Mouse (Mus musculus) cerebellum, adult 11 months (tissue): ENCODE data around the gene Pimreg.

Experiments
- DNase-seq: peaks from one replicate; pipeline ENCODE4 v3.0.0; 2022

Pimreg gene

DNA sequence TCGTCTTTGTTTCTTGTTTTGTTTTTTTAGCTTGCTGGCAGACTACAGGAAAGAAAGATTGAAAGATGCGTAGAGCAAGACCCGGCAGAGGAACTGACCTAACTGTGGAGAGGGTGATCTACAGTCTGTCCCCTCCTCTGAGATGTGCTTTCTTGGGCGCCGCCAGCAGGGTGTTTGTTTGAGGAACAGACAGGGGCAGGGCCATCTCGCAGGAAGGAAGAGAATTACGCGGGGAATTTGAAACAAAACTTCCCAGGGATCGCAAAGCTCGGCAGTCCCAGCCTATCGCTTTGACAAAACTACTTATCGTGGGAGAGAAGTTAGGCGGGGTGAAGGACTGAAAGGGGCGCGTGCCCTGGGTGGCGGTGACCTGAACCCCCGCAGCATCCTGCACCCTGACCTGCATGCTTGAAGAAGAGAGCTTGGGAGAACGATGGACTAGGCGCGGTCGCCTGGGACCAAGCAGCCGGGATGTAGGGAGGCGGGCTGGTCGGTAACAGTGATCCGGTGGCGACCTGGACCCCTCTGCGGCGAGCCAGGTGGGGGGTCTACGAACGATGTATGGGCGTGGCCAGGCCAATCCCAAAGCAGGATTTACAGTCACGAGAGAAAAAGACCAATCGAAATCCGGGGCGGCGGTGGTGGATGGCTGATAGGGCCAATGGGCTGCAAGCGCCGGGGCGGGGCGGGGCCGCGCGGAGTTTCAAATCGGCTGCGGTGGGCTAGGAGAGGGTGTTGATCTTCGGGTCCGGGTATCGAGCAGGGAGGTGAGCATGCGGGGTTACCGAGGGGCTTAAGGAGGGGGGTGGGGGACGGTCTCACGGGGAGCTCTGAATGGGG lies at the start of gene Pimreg:
Pimreg (plus strand) TSS at position 265 of the 840 bp plus-strand sequence.
- peak; percentile 61 for DNase-seq

DNA sequence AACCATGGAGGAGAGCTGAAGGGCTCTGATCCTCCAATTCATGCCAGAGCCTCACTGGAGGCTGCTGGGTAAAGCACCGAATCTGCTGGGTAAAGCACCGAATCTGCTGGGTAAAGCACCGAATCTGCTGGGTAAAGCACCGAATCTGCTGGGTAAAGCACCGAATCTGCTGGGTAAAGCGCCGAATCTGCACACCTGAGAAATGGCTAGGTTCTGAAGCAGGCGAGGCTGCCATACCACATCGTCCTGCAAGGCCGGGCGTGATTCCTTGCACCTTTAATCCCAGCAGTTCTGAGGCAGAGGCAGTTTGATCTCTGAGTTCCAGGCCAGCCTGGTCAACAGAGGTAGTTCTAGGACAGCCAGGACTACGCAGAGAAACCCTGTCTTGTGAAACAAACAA lies 49.4 kb upstream of the Pimreg start:
- DNase-seq, result no peak

DNA sequence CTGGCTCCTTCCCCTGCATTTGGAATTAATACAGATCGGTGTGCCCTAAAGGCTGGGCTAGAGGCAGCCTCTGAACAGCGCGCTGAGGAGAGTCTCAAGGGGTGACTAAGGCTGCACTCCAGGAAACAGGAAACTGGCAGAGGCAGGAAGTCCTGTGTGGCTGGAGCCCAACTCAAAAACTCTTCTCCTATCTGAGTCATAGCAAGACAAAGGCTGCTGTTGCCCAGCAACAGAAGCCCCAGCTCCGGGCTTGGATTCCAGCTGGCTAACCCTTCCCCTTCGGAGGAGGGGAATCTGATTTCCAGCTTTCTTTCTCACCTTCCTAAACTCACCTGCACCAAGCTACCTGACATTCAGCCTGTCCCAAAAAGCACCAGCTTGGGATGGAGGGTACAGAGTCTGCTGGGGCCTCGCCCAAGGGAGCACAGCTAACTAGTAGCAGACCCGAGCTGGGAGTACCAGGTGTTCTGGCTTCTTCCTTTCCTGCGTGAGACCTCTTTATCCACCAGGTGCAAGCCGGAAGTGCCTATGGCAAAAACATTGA lies 45.8 kb upstream of the Pimreg start:
- no peak for DNase-seq

DNA sequence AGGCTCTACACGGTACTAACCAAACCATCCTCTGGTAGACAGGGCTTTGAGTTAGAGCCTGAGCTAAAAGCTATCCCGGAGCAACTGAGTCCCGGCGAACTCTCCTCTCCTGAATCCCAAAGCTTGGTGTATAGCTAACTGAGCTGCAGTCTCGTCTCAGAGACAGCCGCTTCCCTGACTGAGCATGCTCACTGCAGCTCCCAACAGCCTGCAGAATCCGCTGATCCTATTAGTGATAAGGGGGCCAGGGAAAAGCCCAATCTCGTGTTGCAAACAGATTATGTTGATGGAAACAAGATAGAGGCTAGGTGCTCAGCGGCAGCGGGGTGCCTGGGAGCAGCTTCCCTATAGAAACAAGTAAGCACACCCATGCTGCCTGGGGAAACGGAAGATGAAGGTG lies 45.0 kb upstream of the Pimreg start:
- DNase-seq, result no peak

DNA sequence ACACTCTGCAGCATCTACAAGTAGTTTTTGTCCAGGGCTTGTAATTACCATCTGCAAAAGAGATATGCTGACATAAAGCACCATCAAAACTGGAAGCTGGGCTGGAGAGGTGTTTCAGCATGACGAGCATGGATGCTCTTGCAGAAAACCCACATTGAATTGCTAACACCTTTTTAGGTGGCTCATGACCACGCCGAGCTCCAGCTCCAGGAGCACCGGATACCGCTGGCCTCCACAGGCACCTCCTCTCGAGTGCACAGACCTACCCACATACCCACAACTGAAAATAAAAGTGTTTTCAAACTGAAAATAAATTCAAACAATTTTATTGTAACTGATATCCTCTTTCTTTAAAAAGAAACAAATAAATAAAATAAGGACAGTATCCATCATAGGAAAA lies 41.6 kb upstream of the Pimreg start:
- DNase-seq, result no peak

DNA sequence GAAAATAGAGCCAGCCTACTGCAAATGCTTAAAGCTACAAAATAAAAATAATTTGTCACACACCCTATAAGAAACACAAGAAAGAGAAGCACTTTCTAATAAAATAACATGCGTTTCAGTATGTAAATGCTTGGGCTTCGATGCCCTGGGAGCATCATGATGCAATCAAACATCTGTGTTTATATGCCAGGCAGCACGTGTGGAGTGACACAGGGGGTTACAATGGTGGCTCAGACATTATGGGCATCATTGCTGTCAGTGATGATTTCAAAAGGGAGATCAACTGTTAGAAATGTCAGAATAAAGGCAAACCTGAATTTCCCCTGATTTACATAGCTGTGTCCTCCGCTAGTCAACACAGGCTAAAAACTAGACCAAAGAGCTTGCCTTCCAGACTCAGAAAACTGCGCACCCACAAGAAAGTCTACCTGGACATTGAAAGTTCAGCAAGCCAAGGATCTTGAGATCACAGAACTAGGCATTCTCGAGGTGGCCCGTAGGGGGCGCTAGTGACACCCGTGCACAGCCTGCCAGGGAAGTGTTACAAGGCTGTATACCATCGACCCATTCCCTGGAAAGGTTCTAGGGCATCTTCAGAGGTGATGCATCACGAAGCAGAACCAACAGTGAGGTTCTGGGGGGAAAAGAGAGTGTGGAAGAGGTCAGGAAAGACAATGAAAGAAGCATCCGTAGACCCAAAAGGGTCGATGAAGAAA lies 39.5 kb upstream of the Pimreg start:
- DNase-seq, result peak; percentile 46

DNA sequence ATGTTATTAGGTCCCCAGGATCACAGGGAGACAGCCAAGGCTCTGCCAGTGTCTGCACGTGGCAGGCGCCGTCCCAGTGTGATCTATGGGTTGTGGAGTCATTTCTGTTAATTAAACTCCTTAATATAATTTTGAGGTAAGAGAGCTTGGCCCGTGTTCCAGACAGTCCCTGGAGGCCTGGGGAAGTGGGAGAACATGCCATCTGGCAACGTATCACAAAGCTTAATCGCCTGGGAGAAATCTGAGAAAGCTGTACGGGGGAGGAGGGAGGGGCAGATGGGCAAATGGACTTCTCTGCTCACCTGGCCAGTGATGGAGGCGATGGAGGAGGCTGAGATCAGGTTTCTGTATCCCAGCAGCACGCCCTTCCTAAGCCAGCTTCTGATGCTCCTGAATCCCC lies 38.7 kb upstream of the Pimreg start:
- no peak for DNase-seq

DNA sequence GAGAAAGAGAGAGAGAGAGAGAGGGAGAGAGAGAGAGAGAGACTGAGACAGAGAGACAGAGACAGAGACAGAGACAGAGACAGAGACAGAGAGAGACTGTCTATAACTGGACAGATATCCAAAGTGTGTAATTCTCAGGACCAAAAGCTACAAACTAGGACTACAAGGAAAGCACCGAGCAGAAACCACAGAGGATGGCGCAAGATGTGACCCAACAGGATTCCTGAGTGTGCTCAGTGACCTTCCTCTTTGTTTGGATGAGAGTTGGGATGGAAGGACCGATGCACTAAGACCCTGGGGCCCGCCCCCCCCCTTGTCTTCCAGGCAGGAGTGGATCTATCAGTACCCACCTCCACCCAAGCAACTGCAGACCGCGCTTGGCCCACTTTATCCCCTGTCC lies 36.3 kb upstream of the Pimreg start:
- no peak for DNase-seq

DNA sequence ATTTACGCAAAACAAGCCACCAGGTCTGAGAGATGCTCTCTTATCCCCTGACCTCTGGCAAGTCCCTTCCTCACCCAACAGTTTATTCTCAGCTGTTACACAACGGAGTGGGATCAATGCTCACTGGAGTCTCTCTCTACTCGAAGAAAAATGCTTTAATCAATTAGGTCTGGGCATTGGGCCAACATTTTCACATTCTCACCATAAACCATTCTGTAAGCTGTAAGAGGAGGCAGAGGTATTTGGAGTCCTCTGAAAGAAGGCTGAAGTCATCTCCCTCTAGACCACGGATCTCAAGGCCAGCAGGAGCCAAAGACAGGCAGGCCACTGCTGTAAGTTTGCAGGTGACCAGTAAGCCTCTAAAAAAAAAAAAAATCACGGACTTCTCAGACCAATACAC lies 31.5 kb upstream of the Pimreg start:
- no peak for DNase-seq

DNA sequence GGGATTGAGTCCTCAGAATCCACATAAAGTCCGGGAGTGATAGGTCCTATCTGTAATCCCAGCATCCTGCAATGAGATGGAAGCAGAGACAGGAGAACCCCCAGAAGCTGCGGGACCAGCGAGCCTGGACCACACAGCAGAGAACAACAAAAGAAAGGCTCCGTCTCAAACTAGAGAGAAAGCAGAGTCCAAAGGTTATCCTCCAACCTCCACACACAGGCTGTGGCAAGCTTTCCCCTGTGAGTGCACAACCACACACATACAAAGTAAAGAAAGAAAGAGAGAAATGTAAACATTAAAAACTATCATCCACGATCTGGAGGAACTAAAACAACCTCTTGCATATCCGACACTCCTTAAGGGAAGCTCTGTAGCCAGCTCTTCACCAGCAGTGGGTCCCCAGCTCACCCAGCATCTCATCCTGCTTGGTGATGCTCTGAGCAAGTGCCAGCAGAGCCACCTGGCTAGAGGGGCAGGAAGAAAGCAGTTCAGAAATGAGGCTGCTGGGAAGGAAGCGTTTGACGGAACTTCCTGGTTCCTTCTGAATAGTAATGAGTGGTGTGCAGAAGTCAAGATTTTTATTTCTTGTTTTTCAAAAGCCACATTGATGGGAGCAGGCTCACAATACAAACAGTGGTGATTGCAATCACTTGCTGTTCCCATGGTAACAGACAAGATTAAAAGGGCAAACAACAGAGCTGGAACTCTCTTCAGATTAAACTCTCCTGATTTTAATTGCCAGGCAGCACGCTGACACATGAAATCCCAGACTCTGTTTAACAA lies 30.7 kb upstream of the Pimreg start:
- no peak for DNase-seq

DNA sequence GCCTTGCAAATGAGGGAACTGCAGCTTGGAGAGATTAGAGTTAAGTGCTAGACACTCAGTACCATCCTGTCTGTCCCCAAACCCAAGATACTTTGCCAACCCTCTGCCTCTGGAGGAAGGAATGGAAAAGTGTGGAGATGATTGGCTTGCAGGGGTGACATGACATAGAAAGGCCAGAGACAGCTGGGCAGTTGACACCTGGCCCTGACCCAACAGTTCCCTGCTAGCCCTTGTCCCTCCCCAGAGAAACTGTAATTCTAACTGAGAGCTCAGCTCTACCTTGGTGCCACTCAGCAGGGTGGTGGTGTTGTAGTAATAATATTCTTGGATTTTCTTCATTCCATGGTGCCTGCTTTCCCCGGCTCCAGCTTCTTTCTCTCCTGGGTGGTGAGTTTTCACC lies 29.9 kb upstream of the Pimreg start:
- DNase-seq, result no peak

DNA sequence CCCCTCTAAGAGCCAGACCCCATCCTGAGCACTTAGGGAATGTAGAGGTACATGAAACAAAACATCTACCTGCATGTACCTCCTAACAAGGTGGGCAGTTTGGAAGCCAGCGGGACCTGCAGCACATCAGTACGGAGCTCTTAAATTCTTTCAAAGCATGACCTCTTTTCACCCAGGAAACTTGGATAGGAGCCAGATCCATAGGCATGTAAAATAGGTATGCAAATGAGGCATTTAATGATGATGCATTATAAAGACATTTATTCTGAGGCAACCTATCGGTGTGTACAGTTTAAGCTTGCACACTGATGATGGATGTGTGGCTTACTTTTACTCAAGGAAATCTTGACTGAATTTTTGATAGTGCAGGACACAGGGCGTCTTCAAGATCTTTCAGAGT lies 27.2 kb upstream of the Pimreg start:
- DNase-seq, result no peak

DNA sequence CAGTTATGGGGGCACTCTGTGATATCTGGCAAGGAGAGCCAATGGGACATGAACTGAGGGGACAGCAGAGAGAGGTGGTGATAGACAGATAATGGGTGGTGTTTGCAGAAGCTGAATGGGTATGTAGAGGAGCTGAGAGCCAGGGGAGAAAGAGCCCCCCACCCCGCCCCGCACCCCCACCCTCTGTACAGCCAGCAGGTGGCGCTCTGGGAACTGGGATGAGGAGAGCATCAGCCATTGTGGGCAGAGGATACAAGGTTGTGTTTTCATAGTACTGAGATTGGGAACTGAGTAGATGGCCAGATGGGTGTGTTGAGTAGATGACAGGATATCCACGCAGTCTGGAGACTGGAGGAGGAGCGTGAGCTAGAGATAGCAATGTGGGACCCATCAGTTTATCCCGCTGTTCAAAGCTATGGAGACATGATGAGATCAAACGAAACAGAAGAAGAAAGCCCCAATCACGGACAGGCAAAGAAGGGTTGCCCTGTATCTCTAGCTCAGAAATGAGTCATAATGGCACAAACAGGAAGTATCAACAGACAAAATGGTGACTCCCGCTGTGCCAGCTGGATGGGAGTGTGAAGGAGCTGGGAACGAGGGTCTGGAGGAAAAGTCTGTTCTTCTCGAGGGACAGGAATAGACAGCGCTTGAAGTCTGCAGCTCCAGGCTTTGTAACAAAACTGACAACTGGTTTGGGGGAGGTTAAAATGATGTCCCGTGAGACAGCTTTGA lies 25.1 kb upstream of the Pimreg start:
- DNase-seq, result no peak

DNA sequence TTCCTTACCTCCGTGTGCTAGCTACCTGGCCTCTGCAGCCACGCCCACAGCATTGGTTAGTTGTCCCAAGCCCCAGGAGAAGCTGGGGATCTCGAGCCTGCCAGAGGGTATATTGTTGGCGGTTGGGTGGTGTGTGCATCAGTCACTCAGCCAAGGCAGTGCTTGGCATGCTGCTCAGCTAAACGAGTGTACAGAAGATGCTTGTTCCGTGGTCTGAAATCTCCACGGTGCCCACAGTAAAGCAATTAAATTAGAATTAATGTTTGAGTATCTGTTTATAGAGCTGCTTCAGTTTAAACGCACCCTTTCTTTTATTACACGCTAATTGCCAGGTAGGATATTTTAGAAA lies 24.6 kb upstream of the Pimreg start:
- no peak for DNase-seq

DNA sequence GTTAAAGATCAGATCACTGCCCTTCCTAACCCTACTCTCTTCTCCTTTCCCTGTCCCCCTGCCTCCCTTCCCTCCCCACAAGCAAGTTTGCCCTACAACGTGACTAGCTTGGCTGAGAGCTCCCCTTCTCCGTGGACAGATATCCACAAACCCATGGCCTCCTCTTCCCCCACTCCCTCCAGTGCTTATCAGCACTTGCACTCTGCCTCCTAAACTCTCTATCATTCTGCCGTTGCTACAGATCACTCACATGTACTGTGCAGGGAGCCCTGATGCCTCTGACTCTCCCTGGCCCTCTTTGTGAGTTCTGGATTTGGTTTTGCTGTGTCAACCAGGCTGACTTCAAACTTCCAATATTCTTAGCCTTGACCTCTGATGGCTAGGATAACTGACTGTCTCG lies 20.8 kb upstream of the Pimreg start:
- no peak for DNase-seq

DNA sequence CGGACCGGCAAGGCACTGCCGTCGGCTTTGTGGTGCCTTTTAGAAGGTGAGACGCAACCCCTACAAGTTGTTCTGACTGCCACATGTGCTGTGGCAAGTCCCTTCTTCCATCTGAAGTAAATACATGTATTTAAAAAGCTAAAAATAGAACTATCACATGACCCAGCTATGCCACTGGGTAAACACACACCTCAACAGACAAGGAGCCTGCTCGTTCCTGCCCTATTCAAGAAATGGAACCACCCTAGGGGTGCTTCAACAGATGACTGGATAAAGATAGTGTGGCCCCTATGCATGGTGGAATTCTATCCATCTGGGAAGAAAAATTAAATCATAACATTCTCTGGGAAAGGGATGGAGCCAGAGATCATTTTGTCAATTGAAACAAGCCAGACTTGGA lies 19.0 kb upstream of the Pimreg start:
- DNase-seq, result no peak

DNA sequence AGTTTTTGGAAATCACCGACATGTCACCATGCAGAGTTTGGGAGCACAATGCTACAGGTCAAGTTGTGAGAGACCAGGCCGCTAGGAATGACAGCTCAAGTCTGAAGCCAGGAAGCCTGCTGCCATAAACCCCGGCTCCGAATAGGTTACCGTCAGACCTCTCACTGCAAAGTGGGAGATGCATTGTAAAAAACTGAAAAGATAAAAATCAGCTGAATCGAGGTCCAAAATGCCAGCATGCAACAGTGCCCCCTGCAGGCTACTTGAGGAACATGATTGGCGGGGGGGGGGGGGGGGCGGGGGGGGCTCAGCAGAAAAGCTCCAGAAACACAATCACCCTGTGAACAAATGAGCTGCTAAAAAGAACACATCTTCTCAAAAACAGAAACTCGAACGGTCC lies 18.3 kb upstream of the Pimreg start:
- DNase-seq, result no peak

DNA sequence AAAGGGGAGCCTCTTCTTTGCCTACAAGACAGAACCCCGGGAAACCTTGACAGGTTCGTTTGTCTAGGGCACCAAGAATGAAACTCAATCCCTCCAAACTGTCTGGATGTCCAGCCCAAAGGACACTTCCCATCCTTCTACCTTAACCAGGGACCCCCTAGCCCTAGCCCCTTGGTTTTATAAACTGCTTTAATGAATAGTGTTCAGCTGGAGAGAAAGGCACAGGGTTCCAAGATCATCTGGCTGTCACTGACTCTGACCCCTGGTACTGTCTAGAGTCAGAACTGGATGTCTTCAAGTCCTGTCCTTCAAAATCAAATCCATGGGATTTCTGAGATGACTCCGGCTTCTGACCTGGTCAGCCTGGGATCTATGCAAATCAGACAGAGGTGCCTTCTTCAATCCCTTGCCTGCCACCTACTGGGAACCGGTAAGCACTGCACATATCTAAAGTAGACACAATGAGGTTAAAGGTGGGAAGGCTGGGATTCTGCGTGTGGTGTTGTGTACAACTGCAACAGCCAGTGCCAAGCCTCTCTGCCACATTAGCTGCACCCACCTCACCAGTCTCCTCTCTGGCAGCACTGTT lies 17.5 kb upstream of the Pimreg start:
- peak; percentile 75 for DNase-seq

DNA sequence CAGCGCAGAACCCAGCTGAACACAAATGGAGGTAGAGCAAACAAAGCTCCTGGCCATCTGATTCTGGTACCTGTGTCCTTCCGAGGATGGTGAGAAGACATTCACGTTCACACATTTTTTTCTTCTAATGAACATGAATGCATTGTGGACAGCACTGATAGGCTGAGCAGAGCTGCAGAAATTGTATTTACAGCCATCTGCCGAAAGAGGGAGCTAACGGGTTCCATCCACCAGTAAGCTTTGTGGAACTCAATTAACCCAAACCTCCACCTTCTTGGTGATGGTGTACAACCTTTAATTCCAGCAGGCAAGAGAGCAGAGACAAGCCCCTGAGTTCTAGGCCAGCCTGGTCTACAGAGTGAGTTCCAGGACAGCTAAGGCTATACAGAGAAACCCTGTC lies 16.0 kb upstream of the Pimreg start:
- no peak for DNase-seq

DNA sequence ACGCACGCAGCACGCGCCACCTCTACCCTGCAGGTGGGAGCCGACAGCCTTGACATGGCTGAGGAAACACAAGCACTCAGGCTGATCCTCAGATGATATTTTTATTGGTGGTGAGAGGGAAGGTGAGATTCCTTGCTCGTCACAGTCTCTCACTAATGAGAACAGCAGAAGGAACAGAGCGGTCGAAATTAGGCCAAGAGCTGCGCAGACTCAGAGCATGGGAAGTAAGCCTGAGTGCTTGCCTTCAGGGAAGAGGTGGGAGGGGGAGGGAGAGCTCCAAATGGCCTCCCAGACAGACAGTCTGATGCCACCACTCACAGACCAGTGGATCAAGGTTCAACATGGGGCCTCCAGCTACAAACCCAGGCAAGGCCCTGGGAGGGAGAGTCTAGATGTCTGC lies 15.3 kb upstream of the Pimreg start:
- no peak for DNase-seq

DNA sequence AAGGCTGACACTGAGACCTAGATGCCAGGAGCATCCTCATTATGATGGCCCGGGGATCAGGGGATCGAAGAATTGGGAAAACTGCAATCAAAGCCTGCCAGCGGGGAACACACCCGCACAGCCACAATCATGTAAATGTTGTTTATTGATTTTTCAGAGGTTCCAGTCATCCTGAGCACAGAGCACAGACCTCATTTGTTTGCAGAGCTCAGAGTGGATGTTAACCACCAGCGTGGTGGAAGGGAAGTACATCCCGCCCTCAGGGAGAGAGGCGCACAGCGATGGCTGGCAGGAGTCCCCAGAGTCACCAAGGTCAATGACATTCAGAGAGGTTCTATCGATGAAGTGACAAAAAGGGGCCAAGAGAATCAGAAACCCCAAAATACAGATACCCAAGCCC lies 14.0 kb upstream of the Pimreg start:
- no peak for DNase-seq

DNA sequence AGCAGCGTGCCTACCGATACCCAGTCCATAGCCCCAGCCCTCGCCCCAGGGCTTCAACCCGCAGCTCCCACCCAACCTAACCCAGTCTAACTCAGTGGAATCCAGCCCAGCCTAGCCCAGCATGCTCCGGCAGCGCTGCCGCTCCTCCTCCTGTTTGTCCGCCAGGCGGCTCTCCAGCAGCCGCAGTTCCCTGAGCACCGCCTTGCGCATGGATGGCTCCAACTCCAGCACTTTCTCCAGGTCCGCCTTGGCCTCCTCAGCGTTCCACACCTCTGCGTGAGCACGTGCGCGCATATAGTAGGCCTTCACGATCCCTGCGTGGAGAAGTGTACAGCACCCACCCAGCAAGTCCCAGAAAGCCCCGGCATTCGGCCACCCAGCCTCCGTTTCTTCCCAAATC lies 12.7 kb upstream of the Pimreg start:
- no peak for DNase-seq

DNA sequence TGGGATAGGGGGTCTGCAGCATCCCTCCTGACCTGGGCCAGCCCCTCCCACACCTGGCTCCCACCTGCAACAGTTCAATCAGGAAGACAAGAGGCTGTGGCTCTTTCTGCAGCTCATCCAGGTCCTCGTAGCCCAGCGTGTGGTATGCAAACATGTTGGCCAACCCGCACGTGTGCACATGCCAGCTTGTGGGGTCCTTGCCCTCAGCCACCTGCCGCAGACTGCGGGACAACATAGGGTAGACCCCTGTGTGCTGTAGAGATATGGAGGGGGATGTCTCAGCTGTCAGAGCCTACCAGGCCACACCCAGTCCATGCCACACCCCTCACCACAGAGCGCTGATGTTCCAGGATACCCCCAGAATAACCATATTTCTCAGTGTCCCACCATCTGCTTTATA lies 10.5 kb upstream of the Pimreg start:
- no peak for DNase-seq
